Mouse (Mus musculus): ENCODE measurements around the gene Gfpt1. TPM values are rescaled to one million over a fixed set of nuclear protein-coding genes. Genes with fewer than 3 reads are reported as not detected.
"Not testable (repeated sequence)": the region's sequence is repeated elsewhere in the genome, so short reads cannot be mapped to it uniquely, and the experiment has no call there.

Gfpt1 gene
- polyA plus RNA-seq, 1 experiment = 23.2 TPM

GRCm38 (mm10) chr6:87042004-87042336 lies 676 bp upstream of the Gfpt1 start:
- DNase-seq (ENCODE audit: low spot score) = no peak

- no peak for DNase-seq (ENCODE audit: low spot score)
Measured at GRCm38 (mm10) chr6:87043131-87043516, 478 bp downstream of the Gfpt1 start.

DNA sequence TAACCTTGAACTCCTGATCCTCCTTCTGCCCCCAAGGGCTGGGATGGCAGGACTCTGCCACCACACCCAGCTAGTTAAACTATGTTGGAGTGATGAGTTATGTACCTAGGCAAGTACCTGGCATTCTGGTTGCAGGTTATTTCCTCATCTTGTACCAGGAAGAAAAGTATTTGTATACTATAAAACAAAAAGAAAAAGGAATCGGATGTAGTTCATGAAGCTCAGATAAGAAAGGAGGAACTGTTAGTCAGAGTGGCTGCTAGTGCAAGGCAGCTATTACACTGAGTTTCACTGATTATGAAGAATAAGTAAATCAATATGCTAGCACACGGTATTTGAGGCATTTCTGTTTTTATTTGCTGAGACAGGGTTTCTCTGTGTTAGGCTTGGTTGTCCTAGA lies 2.2 kb downstream of the Gfpt1 start:
- DNase-seq (ENCODE audit: low spot score) = no peak

DNA sequence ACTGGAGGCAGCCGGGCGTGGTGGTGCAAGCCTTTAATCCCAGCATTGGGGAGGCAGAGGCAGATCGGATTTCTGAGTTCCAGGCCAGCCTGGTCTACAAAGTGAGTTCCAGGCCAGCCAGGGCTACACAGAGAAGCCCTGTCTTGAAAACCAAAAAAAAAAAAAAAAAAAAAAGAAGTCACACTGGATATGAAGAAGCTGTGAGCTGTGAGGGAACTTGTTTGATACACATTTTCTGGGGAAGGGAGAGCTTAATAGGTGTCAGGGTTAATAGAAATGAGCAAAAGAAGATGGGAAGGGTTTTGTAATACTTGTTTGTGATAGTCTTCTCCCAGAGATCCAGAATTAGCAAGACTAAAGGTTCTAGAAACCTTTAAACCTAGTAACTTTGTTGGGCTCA lies 2.9 kb downstream of the Gfpt1 start:
- DNase-seq (ENCODE audit: low spot score) = no peak

DNA sequence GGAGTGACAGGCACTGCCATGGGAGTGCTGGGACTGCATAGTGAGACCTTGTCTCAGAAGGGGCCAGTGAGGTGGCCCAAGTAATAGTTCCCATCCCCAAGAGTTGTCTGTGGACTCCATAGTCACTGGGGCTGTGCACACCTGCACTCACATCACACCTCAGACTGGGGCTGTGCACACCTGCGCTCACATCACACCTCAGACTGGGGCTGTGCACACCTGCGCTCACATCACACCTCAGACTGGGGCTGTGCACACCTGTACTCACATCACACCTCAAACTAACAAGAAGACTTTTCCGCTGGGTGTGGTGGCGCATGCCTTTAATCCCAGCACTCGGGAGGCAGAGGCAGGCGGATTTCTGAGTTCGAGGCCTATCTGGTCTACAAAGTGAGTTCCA lies 6.1 kb downstream of the Gfpt1 start:
- DNase-seq (ENCODE audit: low spot score) = not testable (repeated sequence)

- no peak for DNase-seq (ENCODE audit: low spot score)
Measured at GRCm38 (mm10) chr6:87051886-87052425, 9.3 kb downstream of the Gfpt1 start.

- no peak for DNase-seq (ENCODE audit: low spot score)
Measured at GRCm38 (mm10) chr6:87054193-87054592, 11.5 kb downstream of the Gfpt1 start.

DNA sequence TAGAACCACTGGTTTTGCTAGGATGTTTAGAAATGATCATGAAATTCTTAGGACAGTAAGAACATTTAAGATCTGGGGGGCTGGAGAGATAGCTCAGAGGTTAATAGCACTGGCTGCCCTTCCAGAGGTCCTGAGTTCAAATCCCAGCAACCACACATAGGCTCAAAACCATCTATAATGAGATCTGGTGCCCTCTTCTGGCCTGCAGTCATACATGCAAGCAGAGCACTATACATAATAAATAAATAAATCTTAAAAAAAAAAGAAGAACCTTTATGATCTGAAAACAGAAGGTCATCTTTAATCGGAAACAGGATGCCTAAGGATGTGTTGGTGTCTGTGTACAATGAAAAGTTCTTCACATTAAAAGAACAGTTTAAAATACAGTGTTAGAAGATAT lies 17.1 kb downstream of the Gfpt1 start:
- DNase-seq (ENCODE audit: low spot score) = no peak

- no peak for DNase-seq (ENCODE audit: low spot score)
Measured at GRCm38 (mm10) chr6:87063586-87063985, 20.9 kb downstream of the Gfpt1 start.

DNA sequence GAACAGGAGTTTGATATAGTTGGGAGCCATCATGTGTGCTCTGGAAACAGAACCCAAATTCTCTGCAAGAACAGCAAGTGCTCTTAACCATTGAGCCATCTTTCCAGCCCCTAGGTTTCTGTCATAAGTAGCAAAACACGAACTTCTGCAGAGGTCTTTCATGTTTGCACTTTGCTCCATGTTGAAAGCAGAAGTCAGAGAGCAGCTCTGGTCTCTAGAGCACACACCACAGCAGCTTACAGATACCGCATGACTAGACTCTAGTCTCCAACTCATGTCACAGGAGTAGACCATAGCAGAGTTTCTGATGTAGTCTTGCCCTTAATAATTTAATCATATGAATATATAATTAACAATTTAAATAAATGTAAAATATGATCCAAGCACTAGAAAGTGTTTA lies 25.6 kb downstream of the Gfpt1 start:
- DNase-seq (ENCODE audit: low spot score) = no peak

DNA sequence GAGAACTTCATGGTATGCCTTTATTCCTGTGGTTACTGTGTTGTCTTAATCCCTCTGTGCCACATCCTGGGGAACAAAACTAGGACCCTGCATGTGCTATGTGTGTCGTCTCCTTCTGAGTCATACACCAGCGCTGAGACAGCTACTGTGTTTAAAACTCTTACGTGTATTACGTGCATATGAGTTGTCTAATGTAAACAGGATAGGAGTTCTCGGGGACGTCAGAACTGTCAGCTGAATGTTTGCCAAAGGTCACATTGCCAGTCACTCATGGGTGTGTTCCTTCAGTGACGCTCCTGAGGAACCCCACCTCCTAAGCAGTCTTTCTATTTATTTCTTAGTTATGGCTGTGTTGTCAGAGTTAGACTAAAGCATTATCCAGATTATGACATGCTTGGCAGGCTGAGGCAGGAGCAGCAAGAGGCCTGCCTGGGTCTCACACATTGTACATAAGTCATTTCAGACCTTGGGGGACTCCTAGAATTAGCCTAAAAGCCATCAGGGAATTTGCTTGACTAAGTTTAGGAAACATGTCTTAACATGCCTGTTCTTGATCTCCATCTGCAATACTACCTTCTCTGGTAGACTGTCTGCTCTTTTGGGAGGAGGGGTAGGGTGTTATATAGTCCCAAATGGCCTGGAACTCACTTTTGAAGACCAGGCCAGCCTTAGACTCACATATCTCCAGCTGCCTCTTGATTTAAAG lies 26.7 kb downstream of the Gfpt1 start:
- DNase-seq (ENCODE audit: low spot score) = no peak

DNA sequence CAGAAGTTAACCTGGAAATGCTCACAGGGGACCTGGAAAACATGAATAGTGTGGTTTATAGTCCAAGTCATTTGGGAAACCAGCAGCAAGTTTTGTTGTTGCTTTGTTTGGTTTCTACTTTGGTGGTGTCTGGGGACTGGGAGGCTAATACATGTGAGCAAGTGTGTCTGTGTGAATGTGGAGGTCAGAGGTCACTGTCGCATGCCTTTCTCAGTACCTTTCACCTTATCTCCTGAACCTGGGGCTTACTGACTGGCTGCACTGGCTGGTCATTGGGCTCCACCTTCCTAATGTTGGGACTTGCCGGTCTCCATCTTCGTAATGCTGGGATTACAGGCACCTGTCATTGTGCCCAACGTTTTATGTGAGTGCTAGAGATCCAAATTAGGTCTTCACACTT lies 28.0 kb downstream of the Gfpt1 start:
- no peak for DNase-seq (ENCODE audit: low spot score)

DNA sequence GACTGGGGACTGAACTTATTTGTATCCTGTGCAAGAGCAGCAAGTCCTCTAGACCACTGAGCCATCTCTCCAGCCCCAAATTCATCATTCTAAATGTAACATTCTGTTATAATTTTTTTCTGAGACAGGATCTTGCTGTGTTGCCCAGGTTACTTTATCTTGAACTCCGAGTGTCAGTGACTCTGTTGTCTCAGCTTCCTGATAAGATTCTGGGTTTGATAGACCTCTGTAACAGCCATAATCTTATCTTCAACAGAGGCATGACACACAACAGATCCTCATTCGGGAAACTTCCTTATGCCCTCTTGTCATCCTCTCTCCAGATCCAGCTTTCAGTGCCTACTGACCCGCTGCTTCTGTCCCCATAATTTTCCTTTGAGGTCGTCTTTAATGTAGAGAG lies 30.1 kb downstream of the Gfpt1 start:
- no peak for DNase-seq (ENCODE audit: low spot score)

DNA sequence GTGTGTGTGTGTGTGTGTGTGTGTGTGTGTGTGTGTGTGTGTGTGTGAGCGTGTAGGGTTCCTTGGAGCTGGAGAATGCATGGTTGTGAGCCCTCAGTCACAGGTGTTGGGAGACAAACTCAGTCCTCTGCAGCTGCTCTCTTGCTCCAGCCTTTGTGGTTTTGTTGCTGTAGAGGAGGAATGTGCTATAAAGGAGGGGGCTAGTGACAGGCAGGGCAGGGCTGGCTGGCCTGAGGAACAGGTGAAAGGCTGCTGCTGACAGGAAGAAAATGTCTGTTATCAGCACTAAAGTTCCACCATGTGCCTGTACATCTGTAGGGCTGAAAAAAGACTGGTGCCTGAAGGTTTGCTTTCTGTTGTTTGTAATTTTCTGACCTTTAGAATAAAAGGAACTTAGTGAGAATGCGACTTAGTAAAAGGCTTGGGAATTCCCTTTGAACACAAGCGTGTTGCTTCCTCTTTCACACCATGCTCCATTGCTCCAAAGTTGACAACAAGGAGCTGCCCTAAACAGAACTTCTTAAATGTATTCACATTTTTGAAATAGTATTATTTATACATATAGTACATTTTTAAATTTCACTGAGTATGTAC lies 32.5 kb downstream of the Gfpt1 start:
- DNase-seq (ENCODE audit: low spot score) = no peak

DNA sequence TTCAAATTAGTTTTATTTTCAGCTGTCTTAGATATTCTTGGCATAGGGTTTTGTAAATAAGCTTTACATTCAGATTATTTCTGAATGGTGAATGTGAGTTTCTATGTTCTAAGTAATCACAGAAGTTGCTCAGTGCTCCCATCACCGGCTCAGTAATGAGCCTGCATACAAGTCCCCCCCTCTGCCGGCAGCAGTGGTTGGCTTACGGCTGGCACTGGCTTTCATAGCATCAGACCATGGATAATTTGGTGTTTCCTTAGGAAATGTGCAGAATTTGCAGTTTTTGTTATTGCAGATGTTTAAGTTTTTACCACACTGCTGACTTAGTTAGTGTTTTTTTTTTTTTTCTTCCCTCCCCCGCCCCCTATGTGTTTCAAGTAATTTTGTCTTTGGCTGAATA lies 36.8 kb downstream of the Gfpt1 start:
- no peak for DNase-seq (ENCODE audit: low spot score)

DNA sequence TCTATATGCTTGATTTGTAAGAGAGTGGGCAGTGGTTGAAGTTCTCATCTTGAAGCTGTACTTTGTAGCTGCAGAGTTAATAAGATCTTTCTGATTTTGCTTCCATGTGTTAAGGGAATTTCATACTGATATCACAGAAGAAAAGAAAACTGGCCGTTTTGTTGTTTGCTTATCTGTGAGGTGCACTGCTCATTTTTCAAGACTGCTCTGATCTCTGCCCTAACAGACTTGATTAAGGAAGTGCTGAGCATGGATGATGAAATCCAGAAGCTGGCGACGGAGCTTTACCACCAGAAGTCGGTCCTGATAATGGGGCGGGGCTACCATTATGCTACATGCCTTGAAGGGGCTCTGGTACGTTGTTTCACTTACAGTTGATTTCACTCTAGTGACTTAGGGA lies 42.4 kb downstream of the Gfpt1 start:
- no peak for DNase-seq (ENCODE audit: low spot score)

DNA sequence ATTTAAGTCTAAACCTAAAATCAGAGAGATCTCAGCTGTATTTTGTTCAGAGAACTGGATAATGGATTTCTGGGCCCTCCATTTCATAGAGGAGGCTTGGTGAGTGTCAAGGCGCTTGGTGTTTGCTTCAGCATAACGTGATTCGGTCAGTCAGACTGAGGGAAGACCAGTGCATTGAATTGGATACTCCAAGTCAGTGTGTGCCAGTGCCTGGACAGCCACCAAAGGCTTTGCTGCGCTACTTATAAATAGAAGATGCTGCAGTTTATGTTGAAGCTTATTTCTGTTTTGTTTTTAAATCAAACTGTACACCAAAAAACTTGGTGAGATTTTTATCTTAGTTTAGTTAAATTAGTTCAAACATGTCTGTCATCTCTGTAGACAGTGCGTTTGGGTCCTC lies 45.7 kb downstream of the Gfpt1 start:
- no peak for DNase-seq (ENCODE audit: low spot score)

DNA sequence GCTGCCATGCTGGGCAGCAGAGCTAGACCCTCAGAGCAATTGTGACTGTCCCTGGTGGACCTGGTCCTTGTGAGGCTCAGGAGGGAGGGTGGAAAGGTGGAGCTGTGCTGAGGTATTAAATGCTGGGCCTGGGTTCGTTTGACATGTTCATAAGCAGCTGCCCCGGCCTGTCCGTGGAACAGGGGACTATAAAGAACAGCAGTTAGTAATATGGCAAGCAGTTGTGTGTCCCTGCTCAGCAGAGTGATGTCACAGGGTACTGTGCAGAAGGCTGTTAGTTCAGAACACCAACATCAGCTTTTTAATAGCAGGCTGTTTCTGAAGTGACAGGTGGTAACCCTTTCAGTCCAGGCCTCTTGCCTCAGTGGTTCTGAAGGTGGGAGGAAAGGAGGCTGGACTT lies 48.2 kb downstream of the Gfpt1 start:
- DNase-seq (ENCODE audit: low spot score) = no peak

GRCm38 (mm10) chr6:87092476-87092875 lies 49.8 kb downstream of the Gfpt1 start:
- no peak for DNase-seq (ENCODE audit: low spot score)

DNA sequence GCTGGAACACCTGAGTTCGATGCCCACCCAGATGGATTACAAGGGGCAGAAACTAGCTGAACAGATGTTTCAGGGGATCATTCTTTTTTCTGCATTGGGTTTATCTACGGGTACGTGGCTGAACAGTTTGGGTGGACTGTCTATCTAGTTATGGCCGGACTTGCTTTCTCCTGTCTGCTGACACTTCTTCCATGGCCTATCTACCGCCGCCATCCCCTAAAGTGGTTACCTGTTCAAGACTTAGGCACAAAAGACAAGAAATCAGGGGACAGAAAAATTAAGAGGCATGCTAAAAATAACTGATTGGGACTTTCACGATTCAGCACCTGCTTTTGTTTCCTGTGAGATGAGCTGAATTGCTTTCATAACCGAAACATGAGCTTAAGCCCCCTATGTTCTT lies 51.0 kb downstream of the Gfpt1 start:
- not testable (repeated sequence) for DNase-seq (ENCODE audit: low spot score)

DNA sequence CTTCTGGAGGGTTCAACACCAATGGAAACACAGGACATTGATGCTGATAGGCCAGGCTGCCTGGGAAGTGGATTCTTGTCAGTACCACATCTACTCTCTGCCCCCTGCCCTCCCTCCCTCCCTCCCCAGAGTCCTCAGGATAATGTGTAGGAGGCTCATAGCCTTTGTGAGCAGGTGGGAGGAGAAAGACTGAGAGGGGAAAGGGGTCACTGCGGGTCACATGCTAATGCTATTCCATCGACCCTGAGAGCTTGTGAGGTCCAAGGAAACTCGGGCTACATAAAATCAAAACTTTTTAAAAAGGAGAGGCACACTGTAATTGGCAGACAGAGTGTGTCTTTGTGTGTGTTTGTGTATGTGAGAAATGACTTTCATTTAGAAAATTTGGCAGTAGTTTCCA lies 56.6 kb downstream of the Gfpt1 start:
- DNase-seq (ENCODE audit: low spot score) = no peak

GRCm38 (mm10) chr6:87099671-87100296 lies 57.1 kb downstream of the Gfpt1 start:
- DNase-seq (ENCODE audit: low spot score) = no peak

- no peak for DNase-seq (ENCODE audit: low spot score)
Measured at GRCm38 (mm10) chr6:87100297-87101020, 57.8 kb downstream of the Gfpt1 start.

Data from urinary bladder, adult 2 months (tissue).